Mouse (Mus musculus) spleen, embryonic (tissue): ENCODE data around the gene Arhgap21.

Experiments used
- CTCF ChIA-PET: fragments of 350-600 bp; sonication (Branson Sonifier 250); formaldehyde crosslinking; loops from one replicate; lab custom pipeline; 2022; lab: Charles Lee

The Arhgap21 gene

DNA sequence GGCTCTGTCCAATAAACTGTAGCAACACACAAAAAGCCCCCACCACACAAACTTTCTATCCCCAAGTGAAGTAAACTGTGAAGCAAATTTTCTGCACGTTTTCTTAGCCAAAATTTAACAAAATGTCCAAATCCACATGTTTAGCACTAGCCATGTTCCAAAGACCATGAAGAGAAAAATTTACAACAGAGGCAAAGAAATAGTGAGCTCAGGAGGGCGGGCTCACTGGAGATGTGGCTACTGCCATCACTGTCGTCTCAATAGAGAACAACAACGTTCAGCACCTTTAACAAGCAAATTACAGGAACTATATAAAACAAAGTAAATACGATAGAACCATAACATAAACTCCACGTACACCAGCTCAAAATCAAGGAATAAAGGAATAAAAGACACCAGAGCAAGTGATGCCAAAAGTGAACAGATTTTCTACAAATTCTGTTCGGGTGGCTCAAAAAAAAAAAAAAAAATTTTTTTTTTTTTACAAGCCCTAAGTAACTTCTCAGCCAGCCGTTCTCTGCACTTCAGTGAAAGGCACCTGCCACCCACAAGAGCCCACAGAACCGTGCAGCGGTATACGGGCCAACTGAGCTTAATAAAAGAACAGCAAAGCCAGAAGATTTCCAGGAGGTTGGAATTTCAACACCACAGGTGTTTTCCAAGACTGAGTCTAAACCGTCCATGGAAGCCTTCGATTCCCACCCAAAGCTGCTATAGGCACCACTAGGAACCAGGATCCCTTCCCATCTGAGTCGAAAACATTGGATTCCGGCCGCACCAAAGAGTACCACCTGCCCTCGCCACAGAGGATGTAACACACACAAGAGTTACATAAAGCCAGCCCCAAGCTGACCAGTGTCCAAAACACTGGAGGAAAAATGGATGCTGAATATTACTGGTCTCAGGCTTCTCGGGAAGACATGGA is 2.2 kb downstream of the Arhgap21 start:
- CTCF ChIA-PET: interaction anchor here (1.1 kb wide), 1 partner anchor 74 kb away, joined by 4 read pairs; no protein-coding TSS in a partner anchor

DNA sequence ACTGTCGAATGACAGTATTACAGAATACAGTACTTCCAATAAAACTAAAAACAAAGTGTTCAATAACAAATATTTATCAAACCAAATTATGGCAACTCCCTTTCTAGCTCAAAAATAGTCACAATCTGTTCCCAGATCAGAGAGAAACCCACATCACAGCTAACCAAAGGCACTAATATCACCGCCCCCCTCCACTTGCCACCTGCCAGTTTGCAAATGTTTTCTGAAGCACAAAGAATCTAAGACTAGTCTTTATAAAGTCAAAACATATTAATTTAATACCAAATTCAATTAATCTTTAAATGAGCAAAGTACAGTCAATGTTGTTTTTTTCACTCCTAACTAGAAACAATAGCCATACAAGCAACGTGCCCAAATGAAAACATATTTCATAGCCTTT is 3.3 kb downstream of the Arhgap21 start:
- CTCF ChIA-PET: no interaction called here

DNA sequence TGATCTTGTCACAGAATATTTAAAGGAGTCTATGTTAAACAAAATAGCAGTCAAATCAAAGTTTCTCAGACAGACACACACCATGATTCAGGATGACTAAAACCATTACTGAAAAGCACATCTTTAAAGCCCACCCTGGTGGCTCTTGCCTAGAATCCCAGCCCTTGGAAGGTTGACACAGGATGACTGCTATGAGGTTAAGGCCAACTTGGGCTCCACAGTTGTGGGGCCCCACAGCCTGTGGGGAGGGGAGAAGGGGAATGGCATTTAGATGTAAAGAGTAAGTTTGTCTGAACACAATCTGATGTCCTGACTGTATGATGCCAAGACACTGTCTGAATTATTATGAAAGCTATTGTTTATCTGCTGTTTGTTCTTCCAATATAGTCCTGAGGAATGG is 4.2 kb downstream of the Arhgap21 start:
- CTCF ChIA-PET: no interaction called here

DNA sequence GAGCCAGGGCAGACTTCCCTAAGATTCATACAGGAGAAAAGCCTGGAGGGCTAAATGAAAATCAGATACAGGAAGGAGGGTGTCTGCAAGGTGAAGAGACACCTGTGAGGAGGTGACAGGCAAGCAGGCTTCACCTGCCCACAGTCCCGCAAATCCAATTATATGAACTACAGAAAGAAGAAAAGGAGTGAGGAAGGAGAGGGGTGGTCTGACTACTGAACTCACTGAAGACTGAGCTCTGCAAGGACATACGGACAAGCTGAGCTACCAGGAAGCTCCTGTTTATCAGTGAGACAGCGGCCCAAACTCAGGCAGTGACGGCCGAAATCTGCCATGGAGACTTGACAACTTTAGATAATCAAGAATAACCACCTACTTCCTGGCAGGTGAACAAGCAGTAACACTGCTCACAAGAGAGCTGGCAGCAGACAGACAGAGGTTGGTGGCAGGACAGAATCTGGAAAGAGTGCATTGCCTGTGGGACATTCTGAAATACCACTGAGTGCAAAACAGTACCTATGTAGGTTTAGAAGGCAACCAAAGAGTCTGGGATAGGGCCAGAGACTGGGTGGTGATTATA is 5.4 kb downstream of the Arhgap21 start:
- CTCF ChIA-PET: no interaction called here

DNA sequence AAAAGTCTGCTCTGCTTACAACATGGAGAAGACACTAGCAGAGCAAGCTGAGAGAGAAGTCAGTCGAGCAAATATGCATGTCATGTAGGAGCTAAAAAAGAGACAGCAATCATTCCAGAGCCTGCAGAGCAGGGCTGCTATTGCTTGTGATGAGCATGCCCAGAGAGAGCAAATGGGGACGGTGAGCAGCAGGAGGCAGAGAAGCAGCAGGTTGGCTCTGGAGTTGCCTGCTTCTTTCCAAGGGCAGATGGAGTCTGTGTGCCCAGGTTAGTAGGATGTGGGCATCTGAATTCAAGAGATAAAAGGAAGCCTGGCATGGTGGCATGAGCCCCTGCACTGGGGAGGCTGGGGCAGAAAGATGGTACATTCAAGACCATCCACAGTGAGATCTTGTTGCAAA is 6.4 kb downstream of the Arhgap21 start:
- CTCF ChIA-PET: no interaction called here

DNA sequence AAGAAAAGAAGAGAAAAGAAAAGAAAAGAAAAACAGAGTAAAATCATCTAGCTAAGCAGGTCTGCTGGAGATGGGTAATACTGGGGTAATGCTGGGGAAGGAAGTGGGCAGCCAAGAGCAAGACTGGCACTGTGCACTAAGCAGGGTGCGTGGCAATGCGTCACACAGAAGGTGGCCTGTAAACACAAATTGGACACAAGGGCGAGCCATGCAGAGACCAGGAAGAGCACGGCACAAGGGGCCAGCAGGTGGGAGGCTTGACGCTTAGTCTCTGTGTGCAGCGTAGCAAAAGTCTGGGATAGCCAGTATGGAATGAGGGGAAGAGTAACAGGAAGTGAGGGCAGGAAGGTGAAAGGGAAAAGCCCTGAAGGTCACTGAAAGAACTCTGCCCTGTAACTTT is 6.9 kb downstream of the Arhgap21 start:
- CTCF ChIA-PET: no interaction called here

DNA sequence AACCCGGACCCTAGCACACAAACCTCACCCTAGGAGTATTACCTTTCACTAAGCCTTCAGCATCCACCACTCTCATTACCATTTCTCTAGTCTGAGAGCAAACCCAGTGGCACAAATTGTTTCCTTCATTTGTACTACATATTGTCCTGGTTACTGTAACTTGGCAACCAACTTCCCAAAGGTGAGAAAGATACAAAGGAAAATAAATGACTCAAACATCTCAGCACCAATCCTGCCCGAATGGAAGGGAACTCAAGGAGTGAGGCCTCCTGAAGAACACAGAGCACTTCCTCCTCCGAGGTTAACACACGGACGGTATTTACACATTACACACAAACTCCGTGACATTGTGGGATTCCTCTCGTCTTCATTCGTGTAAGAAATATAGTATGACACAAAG is 7.4 kb downstream of the Arhgap21 start:
- CTCF ChIA-PET: no interaction called here

DNA sequence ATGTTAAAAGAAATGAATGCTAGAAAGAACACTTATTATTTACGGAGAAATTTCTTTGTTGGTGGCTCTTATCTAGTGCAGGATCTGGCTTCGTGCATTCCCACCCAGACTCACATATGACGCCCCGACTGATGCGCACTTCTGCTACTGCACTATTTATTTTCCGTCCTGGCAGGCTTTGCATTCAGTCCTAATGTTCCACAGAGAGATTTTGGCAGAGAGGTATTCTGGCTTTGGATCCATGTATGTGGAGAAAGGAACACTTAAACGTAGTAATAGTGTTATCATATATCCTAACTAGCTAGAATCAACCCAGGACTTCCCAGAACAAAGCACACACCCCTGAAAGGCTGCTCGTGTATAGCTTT is 8.0 kb downstream of the Arhgap21 start:
- CTCF ChIA-PET: no interaction called here

DNA sequence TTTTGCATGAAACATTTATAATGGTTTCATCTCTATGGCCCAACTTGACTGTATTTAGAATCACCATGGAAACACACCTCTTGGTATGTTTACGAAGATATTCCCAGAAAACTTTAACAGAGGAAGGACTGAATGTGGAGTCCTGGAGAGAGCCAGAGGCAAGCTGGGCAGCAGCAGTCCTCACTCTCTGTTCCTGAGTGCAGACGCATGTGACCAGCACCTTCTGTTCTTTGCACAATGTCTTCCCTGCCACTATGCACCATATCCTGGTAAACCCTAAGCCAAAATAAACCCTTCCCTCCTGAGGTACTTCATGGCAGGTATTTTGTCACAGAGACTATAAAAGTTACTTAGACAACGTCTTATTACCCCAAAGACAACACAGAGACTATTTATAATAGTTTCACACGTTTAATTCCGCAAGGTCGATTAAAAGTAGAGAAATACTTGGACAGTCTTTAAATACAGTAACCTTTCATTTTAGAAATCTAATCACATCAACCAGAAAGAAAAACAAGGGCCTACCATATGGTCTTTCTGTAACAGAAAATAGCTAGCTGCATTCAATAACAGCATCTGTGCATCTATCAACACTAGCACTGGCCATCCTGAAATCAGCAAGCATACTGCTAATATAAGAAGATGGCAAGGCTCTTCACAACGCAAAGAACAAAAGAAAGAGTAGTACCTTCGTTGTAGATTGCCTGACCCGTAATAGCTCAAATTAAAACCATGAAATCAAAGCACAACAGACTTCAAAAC is 8.6 kb downstream of the Arhgap21 start:
- CTCF ChIA-PET: no interaction called here

DNA sequence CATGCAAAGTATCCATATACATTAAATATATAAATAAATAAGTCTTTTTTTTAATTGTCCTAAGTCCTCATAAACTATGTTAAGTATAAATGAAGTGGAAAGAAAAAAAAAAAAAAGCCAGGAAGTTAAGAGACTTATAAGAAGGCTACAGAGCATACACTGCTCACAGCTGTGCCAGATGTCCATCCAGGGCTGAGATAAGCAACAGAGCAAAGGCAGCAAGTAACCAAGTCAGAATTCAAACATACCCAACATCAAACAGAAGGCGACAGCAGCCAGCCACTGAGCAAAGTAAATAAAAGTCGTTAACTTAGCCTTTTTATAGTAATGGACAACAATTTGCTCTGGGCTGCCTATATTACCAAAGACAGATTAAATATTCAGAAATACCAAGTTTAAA is 9.6 kb downstream of the Arhgap21 start:
- CTCF ChIA-PET: interaction anchor here (0.7 kb wide), 1 partner anchor 57 kb away, joined by 7 read pairs; no protein-coding TSS in a partner anchor

DNA sequence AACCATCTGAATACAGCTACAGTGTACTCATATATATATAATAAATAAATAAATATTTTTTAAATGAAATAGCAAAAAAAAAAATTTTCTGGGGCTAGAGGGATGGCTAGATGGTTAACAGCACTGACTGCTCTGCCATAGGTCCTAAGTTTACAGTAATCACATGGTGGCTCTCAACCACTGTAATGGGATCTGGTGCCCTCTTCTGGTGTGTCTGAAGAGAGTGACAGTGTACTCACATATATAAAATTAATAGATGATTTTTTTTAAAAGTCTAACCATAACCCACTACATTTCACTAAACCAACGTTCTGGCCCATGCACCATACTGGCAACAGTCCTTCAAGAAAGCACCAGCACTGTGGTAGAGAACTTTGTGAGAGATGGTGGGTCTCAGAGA is 10.7 kb downstream of the Arhgap21 start:
- CTCF ChIA-PET: no interaction called here

DNA sequence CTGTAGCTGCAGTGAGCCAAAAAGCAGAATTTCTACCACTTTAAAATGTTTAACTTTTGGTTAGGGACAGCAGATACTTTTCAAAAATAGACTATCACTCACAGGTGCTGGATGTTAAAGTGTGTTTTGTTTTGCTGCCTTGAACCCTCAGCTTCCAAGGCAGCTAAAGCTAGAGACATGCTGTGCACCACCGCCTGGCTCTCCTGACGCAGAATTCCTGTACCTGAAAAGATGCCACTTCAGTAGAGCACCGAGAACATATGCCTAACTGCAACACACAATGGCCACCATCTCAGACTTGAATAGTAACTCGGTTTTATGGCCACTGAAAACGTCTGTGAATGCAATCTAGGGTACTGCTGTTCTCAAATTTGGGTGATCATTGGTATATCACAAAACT is 12.0 kb downstream of the Arhgap21 start:
- CTCF ChIA-PET: no interaction called here

DNA sequence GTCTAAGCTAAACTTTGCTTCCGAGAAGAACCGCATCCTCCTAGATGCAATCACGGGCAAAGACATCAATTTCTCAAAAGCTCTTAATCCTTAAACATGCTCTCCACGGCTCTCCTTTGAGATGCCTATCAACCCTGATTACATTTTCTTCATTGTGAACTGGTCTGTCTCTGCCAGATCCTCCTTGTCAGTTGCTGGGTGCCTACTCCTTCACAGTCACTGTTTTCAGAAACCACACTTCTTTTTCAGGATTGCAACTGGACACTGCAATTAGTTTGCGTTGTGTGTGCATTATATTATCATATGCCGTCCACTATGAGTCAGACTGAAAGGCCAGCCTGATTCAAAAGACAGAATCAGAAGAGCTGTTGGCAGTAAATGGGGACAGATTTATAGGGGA is 12.7 kb downstream of the Arhgap21 start:
- CTCF ChIA-PET: no interaction called here

DNA sequence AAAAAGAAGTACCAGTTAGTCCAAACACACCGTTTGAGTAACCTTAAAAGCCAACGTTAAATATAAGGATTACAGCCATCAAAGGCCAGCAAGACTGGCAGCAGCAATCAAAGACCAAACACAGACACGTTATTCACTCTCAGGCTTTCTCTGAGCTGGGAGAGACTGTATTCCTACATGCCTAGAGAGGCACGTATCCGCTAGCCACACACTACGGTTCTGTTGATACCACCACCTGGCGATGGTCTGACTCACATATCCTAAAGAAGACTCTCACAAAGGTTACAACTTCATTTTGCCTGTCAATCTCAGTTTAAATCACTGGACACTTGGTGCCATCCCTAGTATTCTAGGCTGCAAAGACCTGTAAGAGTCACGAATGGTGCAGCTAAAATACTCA is 13.3 kb downstream of the Arhgap21 start:
- CTCF ChIA-PET: no interaction called here

DNA sequence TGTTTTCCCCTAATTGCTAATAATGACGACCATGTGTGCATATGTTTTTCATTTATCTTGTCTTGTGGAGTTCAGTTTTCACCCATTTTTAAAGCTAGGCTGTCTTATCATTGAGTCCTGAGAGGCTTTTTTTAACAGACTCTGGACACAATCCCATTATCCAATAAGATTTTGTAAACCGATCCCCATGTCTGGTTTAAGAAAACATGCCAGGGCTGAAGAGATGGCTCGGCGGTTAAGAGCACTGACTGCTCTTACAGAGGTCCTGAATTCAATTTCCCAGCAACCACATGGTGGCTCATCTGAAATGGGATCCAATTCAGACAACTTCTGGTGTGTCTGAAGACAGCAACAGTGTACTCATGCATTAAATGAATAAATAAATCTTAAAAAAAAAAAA is 16.0 kb downstream of the Arhgap21 start:
- CTCF ChIA-PET: interaction anchor here (0.7 kb wide), 1 partner anchor 31 kb away, joined by 3 read pairs; no protein-coding TSS in a partner anchor

DNA sequence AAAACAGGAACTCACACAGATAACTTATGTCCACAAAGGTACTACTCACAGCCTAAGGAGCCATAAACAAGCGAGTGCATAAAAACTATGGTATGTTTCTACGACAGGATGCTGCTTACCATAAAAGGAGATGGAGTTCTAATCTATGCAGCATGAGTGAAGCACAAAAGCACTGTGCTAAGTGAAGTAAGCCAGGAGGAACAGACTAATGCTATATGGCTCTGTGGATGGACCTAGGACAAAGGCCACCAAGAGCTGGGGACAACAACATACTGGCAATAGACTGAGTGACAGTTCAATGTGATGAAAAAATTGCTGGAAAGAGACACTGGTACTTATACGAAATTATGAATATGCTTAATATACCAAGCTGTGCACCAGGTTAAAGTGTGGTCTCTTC is 19.5 kb downstream of the Arhgap21 start:
- CTCF ChIA-PET: no interaction called here

DNA sequence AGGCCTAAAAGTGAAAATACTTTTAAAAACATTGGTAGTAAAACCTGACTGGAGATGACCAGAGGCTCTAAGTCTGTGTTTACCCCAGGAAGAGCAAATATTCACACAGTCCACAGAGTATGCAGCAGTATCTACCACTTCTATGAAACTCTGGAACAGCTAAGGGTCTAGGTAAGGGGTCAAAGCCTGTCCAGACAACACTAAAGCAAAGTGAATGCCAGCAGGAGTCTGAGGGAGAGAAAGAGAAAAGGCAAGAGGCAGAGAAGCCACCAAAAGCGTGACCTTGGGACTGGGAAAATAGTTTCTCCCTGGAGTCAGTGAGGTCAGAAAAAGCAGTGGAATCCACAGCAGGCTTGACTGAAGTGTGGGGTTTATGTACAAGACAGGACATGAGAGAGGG is 21.6 kb downstream of the Arhgap21 start:
- CTCF ChIA-PET: no interaction called here

DNA sequence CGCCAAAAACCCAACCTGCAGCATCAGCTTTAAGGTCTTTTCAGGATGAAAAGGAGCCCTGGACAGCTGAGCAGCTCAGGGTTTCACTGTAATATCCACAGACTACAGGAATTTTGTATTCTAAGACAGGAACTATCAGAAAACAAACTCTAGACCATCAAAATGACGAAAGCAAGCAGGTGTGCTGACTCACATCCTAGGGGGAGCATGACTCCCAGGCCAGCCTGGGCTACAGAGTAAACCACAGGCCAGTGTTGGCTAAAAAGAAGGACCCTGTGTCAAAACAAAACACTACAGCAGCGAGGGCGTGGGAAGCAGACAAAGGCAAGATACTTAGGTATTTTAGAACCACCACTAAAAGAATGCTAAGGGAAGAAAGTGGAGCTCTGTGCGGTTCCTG is 23.1 kb downstream of the Arhgap21 start:
- CTCF ChIA-PET: no interaction called here

DNA sequence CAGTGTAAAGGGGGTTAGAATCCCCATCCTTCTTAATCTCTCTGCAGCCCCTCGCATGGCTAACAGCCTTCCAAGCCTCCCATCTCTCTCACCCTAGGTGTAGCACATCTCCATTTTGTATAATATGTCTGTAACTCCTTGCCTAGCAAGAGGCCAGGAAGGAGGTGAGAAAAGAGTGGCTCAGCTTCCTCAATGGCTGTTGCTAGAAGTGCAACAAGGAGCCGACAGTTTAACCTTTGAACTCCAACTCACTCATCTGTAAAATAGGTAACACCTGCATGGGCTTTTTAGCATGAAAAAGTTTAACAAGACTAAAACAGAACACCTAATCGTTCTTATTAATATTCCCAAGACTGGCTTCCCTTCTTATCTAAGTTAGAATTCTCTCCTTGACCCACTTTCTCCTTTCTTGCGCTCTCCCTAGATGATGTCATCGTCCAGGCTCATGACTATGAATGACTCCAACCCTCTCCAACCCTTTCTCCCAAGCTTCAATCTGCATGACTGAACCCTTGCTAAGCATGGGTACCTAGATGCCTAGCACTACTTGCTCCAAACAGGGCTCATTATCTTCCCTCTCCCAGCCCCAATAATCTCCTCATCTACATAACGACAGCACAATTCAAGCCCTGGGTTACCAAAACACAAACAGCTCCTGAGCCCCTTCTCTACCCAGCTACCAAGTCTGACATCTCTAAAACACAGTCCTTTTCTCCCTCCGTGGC is 24.8 kb downstream of the Arhgap21 start:
- CTCF ChIA-PET: no interaction called here

DNA sequence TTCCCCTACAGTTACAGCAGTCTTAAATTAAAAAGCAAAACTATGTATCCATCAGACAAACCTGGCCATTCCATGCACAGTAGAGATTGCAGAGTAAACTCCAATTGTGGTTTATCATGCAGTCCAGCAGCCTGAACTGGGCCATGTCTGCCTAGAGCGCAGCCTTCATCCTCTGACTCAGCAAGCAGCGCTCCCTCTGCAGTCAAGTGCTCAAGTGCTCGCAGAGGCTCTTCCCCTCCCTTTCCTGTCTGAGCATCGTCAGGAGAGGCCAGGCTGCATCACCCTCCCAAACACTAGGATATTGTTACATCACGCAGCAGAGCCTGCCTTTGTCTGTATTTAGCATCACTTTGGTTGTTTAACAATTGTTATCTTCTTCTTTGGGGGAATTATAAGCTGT is 25.5 kb downstream of the Arhgap21 start:
- CTCF ChIA-PET: no interaction called here

DNA sequence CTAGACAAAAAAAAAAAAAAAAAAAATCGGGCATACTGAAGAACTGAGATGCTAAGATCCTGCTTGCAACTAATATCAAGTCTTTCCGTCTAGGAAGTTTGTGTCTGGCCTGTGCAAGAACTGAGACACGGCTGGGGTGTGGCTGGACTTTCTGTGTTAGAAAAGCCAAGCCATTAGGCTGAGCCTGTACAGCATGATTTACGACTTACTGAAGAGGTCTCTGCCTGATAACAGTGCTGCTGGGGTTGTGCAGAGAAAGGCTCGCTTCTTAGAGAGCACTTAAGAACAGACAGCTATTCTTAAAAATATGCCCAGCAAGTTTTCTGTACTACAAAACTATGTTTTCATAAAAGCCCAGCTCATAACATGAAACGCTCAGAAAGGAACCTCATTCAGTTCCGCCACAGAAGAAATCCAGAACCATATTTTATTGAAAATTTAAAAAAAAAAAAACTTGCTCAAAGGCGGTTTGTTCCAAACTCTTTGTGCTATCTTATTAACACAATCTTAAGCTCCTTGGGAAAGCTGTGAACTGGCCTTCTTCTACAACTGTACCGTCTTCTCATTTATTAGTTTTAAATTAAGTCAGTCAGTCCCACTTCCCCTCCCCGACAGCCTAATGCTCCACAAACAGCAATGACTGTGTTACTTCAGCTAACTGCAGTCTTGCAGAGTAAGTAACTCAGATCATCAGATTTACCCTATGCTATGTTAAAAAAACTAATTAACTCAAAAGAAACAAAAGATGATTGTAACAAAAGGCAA is 26.1 kb downstream of the Arhgap21 start:
- CTCF ChIA-PET: no interaction called here
